Mouse (Mus musculus) kidney, postnatal 0 days (tissue): ENCODE data around the gene Gnb2. TPM values are rescaled to one million over a fixed set of nuclear protein-coding genes. Genes with fewer than 3 reads are reported as not detected.

Experiments used
- ATAC-seq: fragments of 200-750 bp; cut with Nextera tagmentation; replicated peaks from 2 replicates; pipeline ENCODE4 v1.8.0; 2017; ENCODE audit warnings: low read depth, moderate number of reproducible peaks, moderate TSS enrichment, moderate library complexity; ENCODE audit not compliant: low FRiP score
- DNase-seq: peaks from one replicate; pipeline ENCODE4 v3.0.0-alpha.2; 2016; ENCODE audit warnings: low spot score
- H3K27ac ChIP-seq: fragments of 300-500 bp; sonication (generic); 2 replicates; pipeline ENCODE4 v1.5.1; 2014; ENCODE audit warnings: mild to moderate bottlenecking
- H3K27me3 ChIP-seq: fragments of 300-500 bp; sonication (generic); 2 replicates; pipeline ENCODE4 v1.6.1; 2014; ENCODE audit warnings: low read length, mixed read lengths; ENCODE audit not compliant: insufficient read depth
- H3K36me3 ChIP-seq: fragments of 300-500 bp; sonication (generic); 2 replicates; pipeline ENCODE4 v1.6.1; 2014; ENCODE audit warnings: low read length, mixed read lengths; ENCODE audit not compliant: insufficient read depth
- H3K4me1 ChIP-seq: fragments of 300-500 bp; sonication (generic); replicated peaks from 2 replicates; pipeline ENCODE4 v1.6.1; 2014; ENCODE audit warnings: antibody characterized with exemption, low read length, mixed read lengths; ENCODE audit not compliant: insufficient read depth
- H3K4me2 ChIP-seq: fragments of 300-500 bp; sonication (generic); 2 replicates; pipeline ENCODE4 v1.6.1; 2014; ENCODE audit warnings: mild to moderate bottlenecking, low read length, moderate library complexity, mixed read lengths
- H3K4me3 ChIP-seq: fragments of 300-500 bp; sonication (generic); replicated peaks from 2 replicates; pipeline ENCODE4 v1.5.1; 2014; ENCODE audit warnings: low read depth, low read length
- H3K9ac ChIP-seq: fragments of 300-500 bp; sonication (generic); 2 replicates; pipeline ENCODE4 v1.6.1; 2014; ENCODE audit warnings: low read depth, low read length
- H3K9me3 ChIP-seq: fragments of 300-500 bp; sonication (generic); replicated peaks from 2 replicates; pipeline ENCODE4 v1.6.1; 2016; ENCODE audit warnings: low read length, inconsistent platforms, mixed read lengths
- CTCF ChIP-seq: IDR thresholded peaks from 2 replicates; pipeline ENCODE4 v1.5.1; 2016; ENCODE audit warnings: antibody characterized with exemption, low read depth, mild to moderate bottlenecking, moderate library complexity
- WGBS: fragments of 180-500 bp; shearing (Covaris S2); extraction: QIAGEN DNeasy Blood & Tissue Kit; methylation state at CpG from one replicate; pipeline ENCODE4 v1.1.7; 2014; 5-methylcytosine and 5-hydroxymethylcytosine counted together
- microRNA-seq: library from miRNA; unstranded; fragments of <30 nt; microRNA quantifications from one replicate; pipeline ENCODE4, GENCODE M21; 2016
- polyA plus RNA-seq: library from polyadenylated mRNA; unstranded; fragments of >200 nt; fragmentation: Nextera tagmentation; extraction: Ambion mirVana; gene quantifications from 2 replicates; pipeline ENCODE4 v1.2.1, GENCODE M21; 2015

Gnb2 gene
- polyA plus RNA-seq, 1 experiment from 2014 or later, result 463 TPM

DNA sequence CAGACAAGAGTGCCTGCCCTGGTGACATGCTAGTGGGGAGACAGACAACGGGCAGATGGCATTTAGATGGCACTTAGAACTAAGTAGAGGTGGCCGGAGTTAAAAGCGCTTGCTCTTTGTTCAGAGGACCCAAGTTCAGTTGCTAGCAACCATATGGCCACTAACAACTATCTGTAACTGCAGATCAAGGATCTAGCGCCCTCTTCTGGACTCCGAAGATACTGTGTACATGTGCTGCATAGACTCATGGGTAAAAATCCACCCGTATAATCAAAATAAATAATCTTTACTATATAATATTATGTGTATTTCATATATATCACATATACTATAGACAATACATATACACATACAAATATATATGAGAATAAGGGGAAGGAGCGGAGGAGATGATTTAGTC lies 45.7 kb downstream of the Gnb2 start:
- DNase-seq (no peak), ATAC-seq (no peak)
- peaks cover 8% of the 10 kb centered on the region; the same call in 1 of the 2 replicates for H3K27me3 ChIP-seq
- H3K9me3 ChIP-seq, result no peaks in the 10 kb centered on the region
- 85% methylated on average over 7 of the region's 7 CpGs for WGBS
- H3K9ac ChIP-seq, result no peak overlapping the region
- peak; percentile 25; the same call in 1 of the 2 replicates for TF ChIP-seq CTCF
- H3K4me2 ChIP-seq, result no peak overlapping the region
- H3K4me3 ChIP-seq, result no peak overlapping the region
- H3K27ac ChIP-seq, result no peak overlapping the region
- H3K36me3 ChIP-seq, result no peaks in the 10 kb centered on the region
- no peaks in the 10 kb centered on the region for H3K4me1 ChIP-seq

- Histone ChIP-seq H3K4me1 (0 out of 2 replicates have a peak, but pooled peaks cover 3% of the 10 kb centered on the region), H3K4me3 (peak overlapping the region; percentile 3; the same call in 1 of the 2 replicates), H3K9me3 (no peaks in the 10 kb centered on the region), H3K4me2 (peak overlapping the region; percentile 46), H3K36me3 (no peaks in the 10 kb centered on the region), H3K9ac (no peak overlapping the region), H3K27me3 (peaks cover 8% of the 10 kb centered on the region; the same call in 1 of the 2 replicates), H3K27ac (no peak overlapping the region)
- ATAC-seq (0 out of 2 replicates have a peak, but pooled peaks have one; percentile 27), DNase-seq (no peak)
- WGBS, result 3% methylated on average over 17 of the region's 17 CpGs
- no peak for TF ChIP-seq CTCF
Observed at GRCm38 (mm10) chr5:137485851-137486155, 47.5 kb downstream of the Gnb2 start.

DNA sequence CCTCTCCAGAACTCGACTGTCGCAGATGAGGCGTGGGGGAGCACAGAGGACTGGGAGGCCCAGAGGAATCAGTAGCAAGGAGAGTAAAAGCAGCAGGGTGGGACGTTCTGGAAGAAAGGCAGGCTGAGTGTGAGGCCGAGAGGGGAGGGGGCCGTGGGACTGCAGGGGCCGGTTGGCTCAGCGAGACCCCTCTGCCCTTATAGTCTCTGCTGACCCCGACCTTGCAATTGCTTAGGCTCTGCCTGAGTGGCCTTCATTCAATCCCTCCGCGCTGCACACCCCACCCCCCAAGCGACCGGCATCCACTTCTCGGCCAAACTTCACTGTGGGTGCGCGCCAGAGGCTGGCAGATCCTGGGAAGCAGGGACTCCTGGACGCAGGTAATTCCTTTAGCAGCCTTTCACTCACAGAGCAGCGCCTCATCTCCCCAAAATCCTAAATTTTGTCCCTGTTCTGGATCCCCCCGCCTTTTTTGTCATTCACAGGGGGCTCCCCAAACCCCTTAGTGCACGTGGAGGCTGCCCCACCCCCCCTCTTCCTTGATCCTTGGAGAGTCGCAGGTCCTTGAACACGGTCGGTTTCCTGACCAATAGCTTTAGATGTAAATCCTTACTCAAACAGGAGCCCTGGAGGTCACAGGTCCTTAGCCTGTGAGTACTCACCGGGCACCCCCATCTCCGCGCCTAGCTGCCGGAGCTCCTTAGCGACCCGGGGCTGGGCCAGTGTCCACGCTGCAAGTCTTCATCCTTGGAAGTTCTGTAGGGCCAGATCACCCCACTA lies 48.0 kb downstream of the Gnb2 start:
- Histone ChIP-seq H3K9me3 (no peaks in the 10 kb centered on the region), H3K4me1 (0 out of 2 replicates have a peak, but pooled peaks cover 3% of the 10 kb centered on the region), H3K9ac (no peak overlapping the region), H3K4me3 (peak overlapping the region; percentile 3; the same call in 1 of the 2 replicates), H3K36me3 (no peaks in the 10 kb centered on the region), H3K27me3 (peaks cover 8% of the 10 kb centered on the region; the same call in 1 of the 2 replicates), H3K27ac (no peak overlapping the region), H3K4me2 (peak overlapping the region; percentile 46)
- 13% methylated on average over 30 of the region's 30 CpGs for whole genome bisulfite sequencing
- ATAC-seq, result no peak
- no peak for DNase-seq
- TF ChIP-seq CTCF, result no peak

- WGBS, result 41% methylated on average over 8 of the region's 8 CpGs
- Histone ChIP-seq H3K9ac (no peak overlapping the region), H3K36me3 (no peaks in the 10 kb centered on the region), H3K4me2 (no peak overlapping the region), H3K27me3 (peaks cover 8% of the 10 kb centered on the region; the same call in 1 of the 2 replicates), H3K9me3 (no peaks in the 10 kb centered on the region), H3K4me3 (no peak overlapping the region), H3K4me1 (0 out of 2 replicates have a peak, but pooled peaks cover 3% of the 10 kb centered on the region), H3K27ac (no peak overlapping the region)
- TF ChIP-seq CTCF, result no peak
- DNase-seq (no peak), ATAC-seq (no peak)
Observed at GRCm38 (mm10) chr5:137481897-137482296, 51.4 kb downstream of the Gnb2 start.

DNA sequence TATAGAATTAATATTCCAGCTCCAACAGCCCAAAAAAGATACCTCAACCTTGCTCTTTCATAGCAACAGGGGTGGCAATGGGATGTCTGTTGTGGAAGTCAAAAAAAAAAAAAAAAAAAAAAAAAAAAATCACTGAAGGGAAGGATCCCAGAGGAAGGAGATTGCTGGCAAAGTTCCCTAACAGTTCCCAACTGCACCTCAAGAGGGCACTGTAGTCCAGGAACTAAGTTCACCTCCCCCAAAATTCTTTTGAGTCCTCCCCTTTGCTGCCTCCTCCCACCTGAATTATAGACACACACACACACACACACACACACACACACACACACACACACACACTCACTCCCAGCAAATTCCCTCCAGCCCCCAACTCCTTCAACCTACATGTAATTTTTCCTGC lies 52.2 kb downstream of the Gnb2 start:
- TF ChIP-seq CTCF, result peak; percentile 86
- no peak for ATAC-seq
- no peak overlapping the region for H3K27ac ChIP-seq

More for the DNA sequence above, 52.2 kb downstream of the Gnb2 start:
- Histone ChIP-seq H3K4me1 (0 out of 2 replicates have a peak, but pooled peaks cover 3% of the 10 kb centered on the region), H3K9me3 (no peaks in the 10 kb centered on the region), H3K36me3 (no peaks in the 10 kb centered on the region), H3K4me3 (no peak overlapping the region), H3K4me2 (no peak overlapping the region), H3K9ac (no peak overlapping the region), H3K27me3 (peaks cover 8% of the 10 kb centered on the region; the same call in 1 of the 2 replicates)
- peak; percentile 94 for DNase-seq

Small RNA genes within 50 kb of the gene (microRNA-seq; reads per million reads assigned to microRNA genes)
- gene Mir6418, result not detected

Other genes with a start within 250 kb of the Gnb2 start
- 6.5 and 7.4 TPM in 2 replicates for gene Ache, start 246.0 kb downstream of the Gnb2 start, polyA plus RNA-seq
- 11.4 and 12.8 TPM in 2 replicates for gene Ufsp1, start 238.9 kb downstream of the Gnb2 start, polyA plus RNA-seq
- gene Srrt, start 225.8 kb downstream of the Gnb2 start, polyA plus RNA-seq, result 68.0 and 77.7 TPM in 2 replicates
- gene Trip6, start 219.1 kb downstream of the Gnb2 start, polyA plus RNA-seq, result 74.8 and 75.6 TPM in 2 replicates
- gene Slc12a9, start 199.9 kb downstream of the Gnb2 start, polyA plus RNA-seq, result 11.8 and 12.0 TPM in 2 replicates
- 38.1 and 40.5 TPM in 2 replicates for gene Ephb4, start 183.4 kb downstream of the Gnb2 start, polyA plus RNA-seq
- gene Zan, start 56.4 kb downstream of the Gnb2 start, polyA plus RNA-seq, result 0.16 and 0.23 TPM in 2 replicates
- gene Pop7, start 31.0 kb downstream of the Gnb2 start, polyA plus RNA-seq, result 55.1 and 55.6 TPM in 2 replicates
- gene Gigyf1, start 15.0 kb downstream of the Gnb2 start, polyA plus RNA-seq, result 9.3 and 10.3 TPM in 2 replicates
- gene Epo, start 268 bp downstream of the Gnb2 start, polyA plus RNA-seq, result 0.20 TPM in 1 of 2 replicates, not detected in the other
- gene Actl6b, start 20.0 kb upstream of the Gnb2 start, polyA plus RNA-seq, result not detected in 2 replicates
- gene Tfr2, start 36.3 kb upstream of the Gnb2 start, polyA plus RNA-seq, result 0.13 TPM in 2 replicates
- 37.8 and 39.3 TPM in 2 replicates for gene Mospd3, start 67.5 kb upstream of the Gnb2 start, polyA plus RNA-seq
- gene Pcolce, start 80.3 kb upstream of the Gnb2 start, polyA plus RNA-seq, result 120 and 136 TPM in 2 replicates
- 0.14 and 0.17 TPM in 2 replicates for gene Fbxo24, start 95.5 kb upstream of the Gnb2 start, polyA plus RNA-seq
- 42.6 and 42.9 TPM in 2 replicates for gene Lrch4, start 95.6 kb upstream of the Gnb2 start, polyA plus RNA-seq
- gene Gm20605, start 95.7 kb upstream of the Gnb2 start, polyA plus RNA-seq, result 5.3 and 6.2 TPM in 2 replicates
- 5.3 and 5.4 TPM in 2 replicates for gene Sap25, start 107.8 kb upstream of the Gnb2 start, polyA plus RNA-seq
- 1.3 and 1.4 TPM in 2 replicates for gene Irs3, start 112.2 kb upstream of the Gnb2 start, polyA plus RNA-seq
- 20.8 and 21.2 TPM in 2 replicates for gene Agfg2, start 151.2 kb upstream of the Gnb2 start, polyA plus RNA-seq
- 1.2 and 1.6 TPM in 2 replicates for gene Nyap1, start 208.1 kb upstream of the Gnb2 start, polyA plus RNA-seq
- 107 and 110 TPM in 2 replicates for gene Tsc22d4, start 212.2 kb upstream of the Gnb2 start, polyA plus RNA-seq
- gene Ppp1r35, start 245.3 kb upstream of the Gnb2 start, polyA plus RNA-seq, result 28.8 and 32.4 TPM in 2 replicates